Mouse (Mus musculus) MEL (cell line): ENCODE data around the gene Csdc2. TPM values are rescaled to one million over a fixed set of nuclear protein-coding genes. Genes with fewer than 3 reads are reported as not detected.

Source experiments
- DNase-seq: peaks from one replicate; pipeline ENCODE4 v3.0.0; 2011; ENCODE audit warnings: low read depth, low spot score
- H3K27ac ChIP-seq: 2 replicates; pipeline ENCODE4 v1.5.1; 2012; ENCODE audit warnings: low read depth, mild to moderate bottlenecking, control low read depth, low read length, moderate library complexity; ENCODE audit not compliant: control insufficient read depth
- H3K27me3 ChIP-seq, 2 experiments: fragments of 150-350 bp in 1 of 2; sonication (generic) in 1 of 2; 2 replicates each; pipeline ENCODE4 v1.6.1; 2012; ENCODE audit warnings: low read length in 2 of 2, mild to moderate bottlenecking in 2 of 2, improper control_type of control experiment in 1 of 2, moderate library complexity in 1 of 2; ENCODE audit not compliant: insufficient read depth in 2 of 2, control insufficient read depth in 1 of 2
- H3K36me3 ChIP-seq, 2 experiments: 2 replicates each; pipeline ENCODE4 v1.6.1; 2012 to 2014; ENCODE audit warnings: low read length in 2 of 2, improper control_type of control experiment in 1 of 2, inconsistent platforms in 1 of 2, mild to moderate bottlenecking in 1 of 2; ENCODE audit not compliant: insufficient read depth in 2 of 2, control insufficient read depth in 1 of 2
- H3K4me1 ChIP-seq, 2 experiments: fragments of 150-350 bp in 1 of 2; sonication (generic) in 1 of 2; 2 replicates each; pipeline ENCODE4 v1.6.1; 2012; ENCODE audit warnings: low read length in 2 of 2, improper control_type of control experiment in 1 of 2, mild to moderate bottlenecking in 1 of 2; ENCODE audit not compliant: insufficient read depth in 2 of 2, control insufficient read depth in 1 of 2
- H3K4me3 ChIP-seq, 2 experiments: fragments of 150-350 bp in 1 of 2; sonication (generic) in 1 of 2; 2 replicates each; pipeline ENCODE4 v1.5.1; 2012; ENCODE audit warnings: low read depth in 2 of 2, low read length in 2 of 2, mild to moderate bottlenecking in 2 of 2, moderate library complexity in 2 of 2, control low read depth in 1 of 2, improper control_type of control experiment in 1 of 2; ENCODE audit not compliant: control insufficient read depth in 1 of 2, insufficient read depth in 1 of 2
- H3K79me2 ChIP-seq: 2 replicates; pipeline ENCODE4 v1.6.1; 2012; ENCODE audit warnings: mild to moderate bottlenecking, low read length, moderate library complexity; ENCODE audit not compliant: control insufficient read depth, poor library complexity, insufficient read depth
- H3K9ac ChIP-seq: 2 replicates; pipeline ENCODE4 v1.6.1; 2012; ENCODE audit warnings: low read depth, mild to moderate bottlenecking, control low read depth, low read length, moderate library complexity; ENCODE audit not compliant: control insufficient read depth, poor library complexity, severe bottlenecking
- H3K9me3 ChIP-seq: fragments of 150-350 bp; sonication (generic); replicated peaks from 2 replicates; pipeline ENCODE4 v1.6.1; 2012; ENCODE audit warnings: mild to moderate bottlenecking, low read length, improper control_type of control experiment, moderate library complexity; ENCODE audit not compliant: insufficient read depth
- CHD1 ChIP-seq: IDR thresholded peaks from 2 replicates; pipeline ENCODE4 v1.6.1; 2012; ENCODE audit warnings: low read depth, mild to moderate bottlenecking, inconsistent platforms, low read length, improper control_type of control experiment
- CHD2 ChIP-seq: IDR thresholded peaks from 2 replicates; pipeline ENCODE4 v1.6.1; 2011; ENCODE audit warnings: low read length, improper control_type of control experiment
- ELF1 ChIP-seq: IDR thresholded peaks from 2 replicates; pipeline ENCODE4 v1.6.1; 2014; ENCODE audit warnings: low read depth, mild to moderate bottlenecking, inconsistent platforms, low read length, improper control_type of control experiment, moderate library complexity
- GABPA ChIP-seq: IDR thresholded peaks from 2 replicates; pipeline ENCODE4 v1.6.1; 2012; ENCODE audit warnings: low read depth, mild to moderate bottlenecking, inconsistent platforms, low read length, improper control_type of control experiment, moderate library complexity
- JUND ChIP-seq: IDR thresholded peaks from 2 replicates; pipeline ENCODE4 v1.6.1; 2011; ENCODE audit warnings: low read depth, mild to moderate bottlenecking, improper control_type of control experiment, low read length
- KAT2A ChIP-seq: conservative IDR thresholded peaks from 2 replicates; pipeline ENCODE4 v1.6.1; 2012; ENCODE audit warnings: low read depth, low read length, improper control_type of control experiment, inconsistent platforms
- MAX ChIP-seq: IDR thresholded peaks from 2 replicates; pipeline ENCODE4 v1.6.1; 2011; ENCODE audit warnings: low read length, improper control_type of control experiment
- MAZ ChIP-seq: IDR thresholded peaks from 2 replicates; pipeline ENCODE4 v1.6.1; 2012; ENCODE audit warnings: low read depth, mild to moderate bottlenecking, inconsistent platforms, low read length, improper control_type of control experiment
- MEF2A ChIP-seq: IDR thresholded peaks from 2 replicates; pipeline ENCODE4 v1.6.1; 2014; ENCODE audit warnings: low read depth, mild to moderate bottlenecking, inconsistent platforms, low read length, improper control_type of control experiment; ENCODE audit not compliant: poor library complexity, insufficient replicate concordance, severe bottlenecking; ENCODE audit errors: extremely low read depth
- MYC ChIP-seq: IDR thresholded peaks from 2 replicates; pipeline ENCODE4 v1.6.1; 2011; ENCODE audit warnings: low read depth, mild to moderate bottlenecking, low read length, improper control_type of control experiment, moderate library complexity
- POLR2AphosphoS5 ChIP-seq: IDR thresholded peaks from 2 replicates; pipeline ENCODE4 v1.6.1; 2012; ENCODE audit warnings: low read depth, borderline replicate concordance, mild to moderate bottlenecking, inconsistent platforms, low read length, moderate library complexity, mixed read lengths
- SMC3 ChIP-seq: IDR thresholded peaks from 2 replicates; pipeline ENCODE4 v1.6.1; 2011; ENCODE audit warnings: low read depth, low read length, improper control_type of control experiment
- ZC3H11A ChIP-seq: IDR thresholded peaks from 2 replicates; pipeline ENCODE4 v1.6.1; 2012; ENCODE audit warnings: low read depth, mild to moderate bottlenecking, inconsistent platforms, low read length, improper control_type of control experiment
- ZKSCAN1 ChIP-seq: IDR thresholded peaks from 2 replicates; pipeline ENCODE4 v1.6.1; 2012; ENCODE audit warnings: low read depth, mild to moderate bottlenecking, inconsistent platforms, low read length, improper control_type of control experiment, moderate library complexity
- ZMIZ1 ChIP-seq: IDR thresholded peaks from 2 replicates; pipeline ENCODE4 v1.6.1; 2012; ENCODE audit warnings: low read depth, mild to moderate bottlenecking, inconsistent platforms, low read length, improper control_type of control experiment, moderate library complexity
- ZNF384 ChIP-seq: IDR thresholded peaks from 2 replicates; pipeline ENCODE4 v1.6.1; 2012; ENCODE audit warnings: low read depth, mild to moderate bottlenecking, inconsistent platforms, low read length, improper control_type of control experiment
- polyA plus RNA-seq, 2 experiments: library from polyadenylated mRNA; stranded (reverse) in 1 of 2; unstranded in 1 of 2; fragments of >175 nt in 1 of 2; fragments of >200 nt in 1 of 2; gene quantifications; 2 replicates each; pipeline versions ENCODE4 v1.2.1 to v1.2.4; 2012; ENCODE audit warnings: low replicate concordance in 2 of 2, low read depth in 1 of 2; ENCODE audit not compliant: insufficient read length in 2 of 2, insufficient read depth in 1 of 2, missing spikeins in 1 of 2
- total RNA-seq: library from RNA; depleted of rRNA; stranded (reverse); fragments of 300-350 nt; gene quantifications from 2 replicates; pipeline ENCODE4 v1.2.3, GENCODE M21; 2012

Csdc2 gene
- total and polyA plus RNA-seq, 3 experiments = not detected

DNA sequence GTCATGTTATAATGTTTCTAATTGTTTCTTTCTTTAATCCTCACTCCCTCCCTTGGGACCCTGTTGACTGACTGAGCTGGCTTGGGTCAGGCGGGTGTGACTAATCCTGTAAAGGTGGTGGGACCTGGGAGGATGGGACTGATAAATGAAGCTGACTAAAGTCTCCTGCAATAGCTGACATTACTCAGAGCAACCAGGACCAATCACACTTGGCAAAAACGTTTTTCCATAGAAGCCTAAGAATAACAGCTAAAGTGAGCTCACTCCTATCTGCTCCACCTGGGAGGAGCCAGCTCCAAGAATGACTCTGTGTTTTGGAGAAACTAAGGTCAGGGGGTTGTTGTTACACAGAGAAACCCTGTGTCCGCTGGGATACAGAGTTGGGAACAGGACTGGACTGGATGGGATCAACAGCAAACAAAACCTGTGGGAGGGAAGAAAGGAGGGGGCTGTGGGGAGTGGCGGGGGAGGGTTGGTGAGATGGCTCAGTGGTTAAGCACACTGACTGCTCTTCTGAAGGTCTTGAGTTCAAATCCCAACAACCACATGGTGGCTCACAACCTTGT lies 28.5 kb downstream of the Csdc2 start:
- Histone ChIP-seq H3K79me2 (peaks cover 4% of the 10 kb centered on the region; the same call in 1 of the 2 replicates), H3K4me3 (no peak overlapping the region), H3K9me3 (no peaks in the 10 kb centered on the region), H3K4me1 (peaks cover 0 to 5% of the 10 kb centered on the region in 2 experiments; a peak in 3 of 4 replicates)
- DNase-seq = no peak
- TF ChIP-seq ZMIZ1 (no peak), ELF1 (no peak), MEF2A (no peak), MYC (no peak), POLR2AphosphoS5 (no peak), SMC3 (no peak), MAZ (no peak), GABPA (no peak)
- TF ChIP-seq, all 39 proteins: peak for 0
- H3K27me3 ChIP-seq = no peaks in the 10 kb centered on the region
- H3K27ac ChIP-seq = no peak overlapping the region
- H3K9ac ChIP-seq = no peak overlapping the region
- H3K36me3 ChIP-seq = peaks cover 0 to 5% of the 10 kb centered on the region in 2 experiments; a peak in 1 of 4 replicates

GRCm38 (mm10) chr15:81966062-81966829 lies 29.7 kb downstream of the Csdc2 start:
- Histone ChIP-seq H3K79me2 (no peaks in the 10 kb centered on the region), H3K36me3 (peaks cover 0 to 5% of the 10 kb centered on the region in 2 experiments; a peak in 1 of 4 replicates), H3K27me3 (no peaks in the 10 kb centered on the region), H3K9ac (no peak overlapping the region), H3K4me3 (no peak overlapping the region), H3K27ac (no peak overlapping the region), H3K4me1 (peaks cover 0 to 6% of the 10 kb centered on the region in 2 experiments; a peak in 3 of 4 replicates), H3K9me3 (no peaks in the 10 kb centered on the region)
- TF ChIP-seq CHD2 = no peak
- no peak for TF ChIP-seq CHD1
- DNase-seq = no peak

DNA sequence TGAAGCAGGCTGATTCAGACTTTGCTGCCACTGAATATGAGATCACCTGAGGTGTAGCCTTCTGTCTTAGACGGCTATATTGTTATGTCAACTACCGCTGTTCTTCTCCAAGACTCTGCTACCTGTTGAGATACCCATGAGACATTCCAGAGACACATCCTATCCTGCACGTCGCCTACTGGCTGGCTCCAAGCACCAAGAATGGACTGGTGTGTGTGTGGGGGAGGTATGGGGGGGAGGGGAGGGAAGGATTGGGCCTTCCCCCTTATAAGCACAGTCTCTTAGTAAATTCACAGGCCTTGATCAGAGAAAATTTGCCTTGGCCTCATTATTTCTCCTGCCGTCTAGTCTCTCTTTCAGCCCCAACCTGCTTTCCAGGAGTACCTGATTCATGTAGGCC lies 31.3 kb downstream of the Csdc2 start:
- DNase-seq = no peak
- TF ChIP-seq JUND = no peak
- TF ChIP-seq CHD2 = no peak
- TF ChIP-seq ZNF384 = no peak
- no peak for TF ChIP-seq SMC3
- TF ChIP-seq GABPA = no peak
- TF ChIP-seq ZC3H11A = no peak
- no peak for TF ChIP-seq KAT2A
- no peak for TF ChIP-seq ELF1
- TF ChIP-seq MAX = no peak
- no peak for TF ChIP-seq CHD1
- TF ChIP-seq ZKSCAN1 = no peak
- Histone ChIP-seq H3K4me1 (peaks cover 0 to 6% of the 10 kb centered on the region in 2 experiments; a peak in 3 of 4 replicates), H3K9ac (no peak overlapping the region), H3K27ac (no peak overlapping the region), H3K27me3 (no peaks in the 10 kb centered on the region), H3K79me2 (no peaks in the 10 kb centered on the region), H3K36me3 (peaks cover 0 to 5% of the 10 kb centered on the region in 2 experiments; a peak in 1 of 4 replicates), H3K4me3 (no peak overlapping the region), H3K9me3 (no peaks in the 10 kb centered on the region)
